Mouse (Mus musculus) C2C12 (cell line): Measurements from ENCODE around the gene Wwc1.

Source experiments
- CTCF ChIP-seq: IDR thresholded peaks from one replicate; pipeline ENCODE4 v1.5.1; 2011; ENCODE audit not compliant: control insufficient read depth, insufficient read depth, insufficient read length
- USF1 ChIP-seq: IDR thresholded peaks from one replicate; pipeline ENCODE4 v1.6.1; 2011; ENCODE audit warnings: low read depth, mild to moderate bottlenecking, control low read depth, moderate library complexity

DNA sequence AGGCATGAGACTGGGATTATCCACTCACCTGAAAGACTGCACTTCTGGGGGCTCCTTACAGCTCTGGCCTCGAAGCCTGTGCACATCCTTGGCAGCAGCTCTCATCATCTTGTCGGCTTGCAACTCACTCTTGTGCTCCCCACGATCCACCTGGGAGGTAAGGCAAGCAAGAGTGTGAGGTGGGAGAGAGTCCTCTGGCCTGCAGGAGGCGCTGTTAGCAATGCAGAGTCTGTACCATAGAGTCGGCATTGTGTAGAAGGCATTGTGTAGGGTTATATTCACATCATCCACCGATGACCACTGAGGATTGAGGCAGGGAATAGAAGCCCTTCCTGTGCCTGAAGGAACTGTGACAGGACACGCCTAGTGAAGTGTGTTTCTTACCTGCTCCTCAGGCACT, 140.0 kb downstream of the Wwc1 start:
- TF ChIP-seq USF1 (no peak), CTCF (no peak)
